Mouse (Mus musculus) hindbrain, embryonic 13.5 days (tissue): ENCODE results near the gene Fgfr1op2. TPM values are rescaled to one million over a fixed set of nuclear protein-coding genes. Genes with fewer than 3 reads are reported as not detected.

ENCODE experiments used
- ATAC-seq: fragments of 200-750 bp; cut with Nextera tagmentation; 2 replicates; pipeline ENCODE4 v1.8.0; 2017; ENCODE audit warnings: moderate TSS enrichment; ENCODE audit not compliant: low FRiP score
- H3K27ac ChIP-seq: fragments of 300-500 bp; sonication (generic); 2 replicates; pipeline ENCODE4 v1.5.1; 2015; ENCODE audit warnings: inconsistent platforms, mild to moderate bottlenecking, moderate library complexity
- H3K27me3 ChIP-seq: fragments of 300-500 bp; sonication (generic); 2 replicates; pipeline ENCODE4 v1.6.1; 2015; ENCODE audit warnings: mild to moderate bottlenecking, inconsistent platforms
- H3K36me3 ChIP-seq: fragments of 300-500 bp; sonication (generic); 2 replicates; pipeline ENCODE4 v1.6.1; 2015; ENCODE audit warnings: mild to moderate bottlenecking, inconsistent platforms
- H3K4me1 ChIP-seq: fragments of 300-500 bp; sonication (generic); replicated peaks from 2 replicates; pipeline ENCODE4 v1.6.1; 2015; ENCODE audit warnings: inconsistent platforms
- H3K4me2 ChIP-seq: fragments of 300-500 bp; sonication (generic); 2 replicates; pipeline ENCODE4 v1.6.1; 2015; ENCODE audit warnings: inconsistent platforms, mild to moderate bottlenecking, moderate library complexity
- H3K4me3 ChIP-seq: fragments of 300-500 bp; sonication (generic); 2 replicates; pipeline ENCODE4 v1.5.1; 2015; ENCODE audit warnings: mild to moderate bottlenecking, inconsistent platforms
- H3K9ac ChIP-seq: fragments of 300-500 bp; sonication (generic); 2 replicates; pipeline ENCODE4 v1.6.1; 2015; ENCODE audit warnings: mild to moderate bottlenecking, inconsistent platforms
- H3K9me3 ChIP-seq: fragments of 300-500 bp; sonication (generic); 2 replicates; pipeline ENCODE4 v1.6.1; 2016; ENCODE audit warnings: inconsistent platforms
- WGBS: fragments of 180-500 bp; shearing (Covaris S2); methylation state at CpG from one replicate; pipeline ENCODE4 v1.1.7; 2015; 5-methylcytosine and 5-hydroxymethylcytosine counted together
- polyA plus RNA-seq: library from polyadenylated mRNA; unstranded; fragments of >200 nt; fragmentation: Nextera tagmentation; extraction: Ambion mirVana; gene quantifications from 2 replicates; pipeline ENCODE4 v1.2.1, GENCODE M21; 2015

Gene Fgfr1op2
- polyA plus RNA-seq, 1 experiment from 2014 or later: 48.7 TPM

- Histone ChIP-seq H3K4me3 (no peak overlapping the region), H3K9ac (no peak overlapping the region), H3K27me3 (no peaks in the 10 kb centered on the region), H3K9me3 (no peaks in the 10 kb centered on the region), H3K27ac (no peak overlapping the region), H3K4me2 (no peak overlapping the region), H3K36me3 (peaks cover 76% of the 10 kb centered on the region), H3K4me1 (no peaks in the 10 kb centered on the region)
- no peak for ATAC-seq
- 95% methylated on average over 7 of the region's 7 CpGs for WGBS
Measured at GRCm38 (mm10) chr6:146611897-146612296, 34.9 kb downstream of the Fgfr1op2 start.

- peaks cover 80% of the 10 kb centered on the region for H3K36me3 ChIP-seq
- H3K4me2 ChIP-seq: no peak overlapping the region
- no peaks in the 10 kb centered on the region for H3K9me3 ChIP-seq
- H3K27me3 ChIP-seq: no peaks in the 10 kb centered on the region
- H3K4me3 ChIP-seq: no peak overlapping the region
- WGBS: 95% methylated on average over 5 of the region's 5 CpGs
- no peaks in the 10 kb centered on the region for H3K4me1 ChIP-seq
- no peak overlapping the region for H3K9ac ChIP-seq
- no peak overlapping the region for H3K27ac ChIP-seq
- no peak for ATAC-seq
Measured at GRCm38 (mm10) chr6:146612736-146613135, 35.7 kb downstream of the Fgfr1op2 start.

GRCm38 (mm10) chr6:146613907-146614306 lies 36.9 kb downstream of the Fgfr1op2 start:
- Histone ChIP-seq H3K4me1 (no peaks in the 10 kb centered on the region), H3K27ac (no peak overlapping the region), H3K27me3 (no peaks in the 10 kb centered on the region), H3K9ac (no peak overlapping the region), H3K4me3 (no peak overlapping the region), H3K4me2 (no peak overlapping the region), H3K9me3 (no peaks in the 10 kb centered on the region), H3K36me3 (peaks cover 86% of the 10 kb centered on the region)
- no peak for ATAC-seq
- 96% methylated on average over 5 of the region's 5 CpGs for WGBS

GRCm38 (mm10) chr6:146614541-146614940 lies 37.5 kb downstream of the Fgfr1op2 start:
- Histone ChIP-seq H3K27ac (no peak overlapping the region), H3K4me3 (no peak overlapping the region), H3K9me3 (no peaks in the 10 kb centered on the region), H3K4me1 (no peaks in the 10 kb centered on the region), H3K27me3 (no peaks in the 10 kb centered on the region), H3K4me2 (no peak overlapping the region), H3K36me3 (peaks cover 83% of the 10 kb centered on the region), H3K9ac (no peak overlapping the region)
- no peak for ATAC-seq
- 96% methylated on average over 5 of the region's 5 CpGs for WGBS

- WGBS: 96% methylated on average over 8 of the region's 8 CpGs
- H3K9ac ChIP-seq: no peak overlapping the region
- H3K36me3 ChIP-seq: peaks cover 82% of the 10 kb centered on the region
- H3K4me3 ChIP-seq: no peak overlapping the region
- no peak overlapping the region for H3K4me2 ChIP-seq
- no peaks in the 10 kb centered on the region for H3K9me3 ChIP-seq
- no peak for ATAC-seq
- H3K27ac ChIP-seq: no peak overlapping the region
- H3K4me1 ChIP-seq: no peaks in the 10 kb centered on the region
- no peaks in the 10 kb centered on the region for H3K27me3 ChIP-seq
Measured at GRCm38 (mm10) chr6:146615891-146616290, 38.9 kb downstream of the Fgfr1op2 start.

- H3K36me3 ChIP-seq: peaks cover 82% of the 10 kb centered on the region
- WGBS: 92% methylated on average over 2 of the region's 2 CpGs
Measured at GRCm38 (mm10) chr6:146616670-146617069, 39.7 kb downstream of the Fgfr1op2 start.

GRCm38 (mm10) chr6:146628123-146628522 lies 51.1 kb downstream of the Fgfr1op2 start:
- H3K36me3 ChIP-seq: peaks cover 12% of the 10 kb centered on the region; the same call in 1 of the 2 replicates
- no peak overlapping the region for H3K9ac ChIP-seq
- no CpG with 5 or more reads among the region's 3 CpGs for WGBS
- no peaks in the 10 kb centered on the region for H3K9me3 ChIP-seq
- H3K27ac ChIP-seq: no peak overlapping the region
- H3K4me1 ChIP-seq: peaks cover 13% of the 10 kb centered on the region
- no peak for ATAC-seq
- no peak overlapping the region for H3K4me2 ChIP-seq
- no peaks in the 10 kb centered on the region for H3K27me3 ChIP-seq
- H3K4me3 ChIP-seq: no peak overlapping the region

More at GRCm38 (mm10) chr6:146616670-146617069, 39.7 kb downstream of the Fgfr1op2 start:
- H3K9me3 ChIP-seq: no peaks in the 10 kb centered on the region
- H3K9ac ChIP-seq: no peak overlapping the region
- no peak overlapping the region for H3K27ac ChIP-seq
- H3K27me3 ChIP-seq: no peaks in the 10 kb centered on the region
- H3K4me2 ChIP-seq: no peak overlapping the region
- H3K4me3 ChIP-seq: no peak overlapping the region
- ATAC-seq: no peak
- H3K4me1 ChIP-seq: no peaks in the 10 kb centered on the region

GRCm38 (mm10) chr6:146629781-146630756 lies 53.1 kb downstream of the Fgfr1op2 start:
- Histone ChIP-seq H3K4me1 (peaks cover 21% of the 10 kb centered on the region), H3K9ac (no peak overlapping the region), H3K36me3 (no peaks in the 10 kb centered on the region), H3K27ac (no peak overlapping the region), H3K9me3 (no peaks in the 10 kb centered on the region), H3K4me2 (no peak overlapping the region), H3K27me3 (no peaks in the 10 kb centered on the region), H3K4me3 (no peak overlapping the region)
- WGBS: 84% methylated on average over 9 of the region's 9 CpGs
- no peak for ATAC-seq

GRCm38 (mm10) chr6:146630961-146631360 lies 54.0 kb downstream of the Fgfr1op2 start:
- Histone ChIP-seq H3K9me3 (no peaks in the 10 kb centered on the region), H3K4me2 (no peak overlapping the region)
- WGBS: 87% methylated on average over 4 of the region's 4 CpGs

GRCm38 (mm10) chr6:146631847-146632246 lies 54.8 kb downstream of the Fgfr1op2 start:
- Histone ChIP-seq H3K36me3 (no peaks in the 10 kb centered on the region), H3K27me3 (no peaks in the 10 kb centered on the region)
- 79% methylated on average over 8 of the region's 8 CpGs for WGBS

More at GRCm38 (mm10) chr6:146630961-146631360, 54.0 kb downstream of the Fgfr1op2 start:
- no peak overlapping the region for H3K4me3 ChIP-seq
- H3K27ac ChIP-seq: no peak overlapping the region
- H3K27me3 ChIP-seq: no peaks in the 10 kb centered on the region
- H3K36me3 ChIP-seq: no peaks in the 10 kb centered on the region
- peak overlapping the region; percentile 29; the same call in 1 of the 2 replicates for H3K9ac ChIP-seq
- H3K4me1 ChIP-seq: peaks cover 21% of the 10 kb centered on the region
- no peak for ATAC-seq

GRCm38 (mm10) chr6:146632403-146632802 lies 55.4 kb downstream of the Fgfr1op2 start:
- Histone ChIP-seq H3K9ac (no peak overlapping the region; the same call in 1 of the 2 replicates), H3K4me2 (no peak overlapping the region), H3K27ac (no peak overlapping the region), H3K4me3 (no peak overlapping the region), H3K4me1 (peaks cover 21% of the 10 kb centered on the region), H3K9me3 (no peaks in the 10 kb centered on the region), H3K27me3 (no peaks in the 10 kb centered on the region), H3K36me3 (no peaks in the 10 kb centered on the region)
- WGBS: 86% methylated on average over 9 of the region's 9 CpGs
- no peak for ATAC-seq

More at GRCm38 (mm10) chr6:146631847-146632246, 54.8 kb downstream of the Fgfr1op2 start:
- Histone ChIP-seq H3K9me3 (no peaks in the 10 kb centered on the region), H3K27ac (no peak overlapping the region), H3K9ac (no peak overlapping the region), H3K4me1 (peaks cover 21% of the 10 kb centered on the region), H3K4me3 (no peak overlapping the region), H3K4me2 (no peak overlapping the region)
- ATAC-seq: no peak

- Histone ChIP-seq H3K36me3 (no peaks in the 10 kb centered on the region), H3K4me3 (peak overlapping the region; percentile 72), H3K4me1 (peaks cover 21% of the 10 kb centered on the region), H3K27ac (no peak overlapping the region), H3K9ac (peak overlapping the region; percentile 67), H3K9me3 (no peaks in the 10 kb centered on the region), H3K4me2 (peak overlapping the region; percentile 66), H3K27me3 (no peaks in the 10 kb centered on the region)
- 45% methylated on average over 8 of the region's 8 CpGs for WGBS
- peak; percentile 15; the same call in 1 of the 2 replicates for ATAC-seq
Measured at GRCm38 (mm10) chr6:146633097-146633496, 56.1 kb downstream of the Fgfr1op2 start.
